Mouse (Mus musculus) intestine, embryonic 15.5 days (tissue): Measurements from ENCODE around the gene Ppp2r2c. TPM values are rescaled to one million over a fixed set of nuclear protein-coding genes. Genes with fewer than 3 reads are reported as not detected.
A peak's percentile ranks its signal among the peaks of the same experiment; 100 is the strongest.

ENCODE experiments used
- ATAC-seq: fragments of 200-750 bp; cut with Nextera tagmentation; 2 replicates; pipeline ENCODE4 v1.8.0; 2017; ENCODE audit warnings: moderate TSS enrichment, moderate library complexity
- H3K27ac ChIP-seq: fragments of 300-500 bp; sonication (generic); 2 replicates; pipeline ENCODE4 v1.5.1; 2015; ENCODE audit warnings: mild to moderate bottlenecking, inconsistent platforms
- H3K27me3 ChIP-seq: fragments of 300-500 bp; sonication (generic); replicated peaks from 2 replicates; pipeline ENCODE4 v1.6.1; 2015; ENCODE audit warnings: inconsistent platforms
- H3K36me3 ChIP-seq: fragments of 300-500 bp; sonication (generic); 2 replicates; pipeline ENCODE4 v1.6.1; 2015; ENCODE audit warnings: inconsistent platforms
- H3K4me1 ChIP-seq: fragments of 300-500 bp; sonication (generic); replicated peaks from 2 replicates; pipeline ENCODE4 v1.6.1; 2015; ENCODE audit warnings: inconsistent platforms
- H3K4me2 ChIP-seq: fragments of 300-500 bp; sonication (generic); replicated peaks from 2 replicates; pipeline ENCODE4 v1.6.1; 2015; ENCODE audit warnings: mild to moderate bottlenecking, inconsistent platforms
- H3K4me3 ChIP-seq: fragments of 300-500 bp; sonication (generic); replicated peaks from 2 replicates; pipeline ENCODE4 v1.5.1; 2015; ENCODE audit warnings: inconsistent platforms
- H3K9ac ChIP-seq: fragments of 300-500 bp; sonication (generic); 2 replicates; pipeline ENCODE4 v1.6.1; 2015; ENCODE audit warnings: inconsistent platforms
- H3K9me3 ChIP-seq: fragments of 300-500 bp; sonication (generic); 2 replicates; pipeline ENCODE4 v1.6.1; 2016; ENCODE audit warnings: inconsistent platforms
- WGBS: fragments of 180-500 bp; shearing (Covaris S2); methylation state at CpG from one replicate; pipeline ENCODE4 v1.1.7; 2015; 5-methylcytosine and 5-hydroxymethylcytosine counted together
- polyA plus RNA-seq: library from polyadenylated mRNA; unstranded; fragments of >200 nt; fragmentation: Nextera tagmentation; extraction: Ambion mirVana; gene quantifications from 2 replicates; pipeline ENCODE4 v1.2.1, GENCODE M21; 2015

Gene Ppp2r2c
- polyA plus RNA-seq, 1 experiment from 2014 or later: 0.89 TPM

- no peak for ATAC-seq
- no peaks in the 10 kb centered on the region for H3K36me3 ChIP-seq
- 84% methylated on average over 2 of the region's 2 CpGs for WGBS
- no peak overlapping the region for H3K4me3 ChIP-seq
- H3K4me2 ChIP-seq: no peak overlapping the region
- no peaks in the 10 kb centered on the region; the same call in 1 of the 2 replicates for H3K27me3 ChIP-seq
- H3K9me3 ChIP-seq: no peaks in the 10 kb centered on the region
- H3K9ac ChIP-seq: no peak overlapping the region
- H3K27ac ChIP-seq: no peak overlapping the region
- H3K4me1 ChIP-seq: no peaks in the 10 kb centered on the region
Measured at GRCm38 (mm10) chr5:36904131-36904530, 35.8 kb downstream of the Ppp2r2c start.

GRCm38 (mm10) chr5:36904703-36905102, 36.4 kb downstream of the Ppp2r2c start:
- no peak overlapping the region for H3K9ac ChIP-seq
- H3K9me3 ChIP-seq: no peaks in the 10 kb centered on the region
- H3K4me1 ChIP-seq: no peaks in the 10 kb centered on the region
- H3K4me3 ChIP-seq: no peak overlapping the region
- H3K36me3 ChIP-seq: no peaks in the 10 kb centered on the region
- 81% methylated on average over 9 of the region's 9 CpGs for WGBS
- no peak overlapping the region for H3K4me2 ChIP-seq
- H3K27me3 ChIP-seq: no peaks in the 10 kb centered on the region
- ATAC-seq: no peak
- H3K27ac ChIP-seq: no peak overlapping the region

- Histone ChIP-seq H3K27me3 (no peaks in the 10 kb centered on the region), H3K27ac (no peak overlapping the region), H3K4me1 (no peaks in the 10 kb centered on the region), H3K4me3 (no peak overlapping the region), H3K36me3 (no peaks in the 10 kb centered on the region), H3K9ac (no peak overlapping the region), H3K9me3 (no peaks in the 10 kb centered on the region), H3K4me2 (no peak overlapping the region)
- no peak for ATAC-seq
- 62% methylated on average over 8 of the region's 8 CpGs for WGBS
Measured at GRCm38 (mm10) chr5:36905216-36905615, 36.9 kb downstream of the Ppp2r2c start.

- Histone ChIP-seq H3K4me1 (no peaks in the 10 kb centered on the region), H3K36me3 (no peaks in the 10 kb centered on the region), H3K9me3 (no peaks in the 10 kb centered on the region), H3K4me3 (no peak overlapping the region), H3K4me2 (no peak overlapping the region), H3K27ac (no peak overlapping the region), H3K9ac (no peak overlapping the region), H3K27me3 (peaks cover 8% of the 10 kb centered on the region)
- WGBS: 46% methylated on average over 10 of the region's 10 CpGs
- peak; percentile 31; the same call in 1 of the 2 replicates for ATAC-seq
Measured at GRCm38 (mm10) chr5:36907695-36908094, 39.4 kb downstream of the Ppp2r2c start.

- Histone ChIP-seq H3K27me3 (peaks cover 10% of the 10 kb centered on the region), H3K27ac (no peak overlapping the region), H3K4me2 (no peak overlapping the region), H3K4me3 (no peak overlapping the region), H3K9ac (no peak overlapping the region), H3K36me3 (no peaks in the 10 kb centered on the region), H3K9me3 (no peaks in the 10 kb centered on the region), H3K4me1 (no peaks in the 10 kb centered on the region)
- ATAC-seq: no peak
- 80% methylated on average over 21 of the region's 21 CpGs for WGBS
Measured at GRCm38 (mm10) chr5:36909545-36909944, 41.2 kb downstream of the Ppp2r2c start.

GRCm38 (mm10) chr5:36910980-36911379, 42.7 kb downstream of the Ppp2r2c start:
- ATAC-seq: no peak

GRCm38 (mm10) chr5:36911759-36912352, 43.5 kb downstream of the Ppp2r2c start:
- no peak for ATAC-seq
- Histone ChIP-seq H3K4me3 (no peak overlapping the region), H3K36me3 (no peaks in the 10 kb centered on the region), H3K9ac (no peak overlapping the region), H3K4me2 (no peak overlapping the region), H3K27ac (no peak overlapping the region), H3K9me3 (no peaks in the 10 kb centered on the region), H3K4me1 (no peaks in the 10 kb centered on the region), H3K27me3 (peaks cover 10% of the 10 kb centered on the region)
- 60% methylated on average over 11 of the region's 11 CpGs for WGBS

More at GRCm38 (mm10) chr5:36910980-36911379, 42.7 kb downstream of the Ppp2r2c start:
- no peak overlapping the region for H3K4me3 ChIP-seq
- no peak overlapping the region for H3K4me2 ChIP-seq
- no peaks in the 10 kb centered on the region for H3K36me3 ChIP-seq
- no peak overlapping the region for H3K9ac ChIP-seq
- H3K27me3 ChIP-seq: peaks cover 10% of the 10 kb centered on the region
- no peaks in the 10 kb centered on the region for H3K4me1 ChIP-seq
- no peak overlapping the region for H3K27ac ChIP-seq
- no peaks in the 10 kb centered on the region for H3K9me3 ChIP-seq
- 19% methylated on average over 7 of the region's 7 CpGs for WGBS

- Histone ChIP-seq H3K4me3 (no peak overlapping the region), H3K9me3 (no peaks in the 10 kb centered on the region), H3K27me3 (peaks cover 10% of the 10 kb centered on the region), H3K4me1 (no peaks in the 10 kb centered on the region), H3K36me3 (no peaks in the 10 kb centered on the region), H3K9ac (no peak overlapping the region), H3K4me2 (no peak overlapping the region), H3K27ac (no peak overlapping the region)
- no peak for ATAC-seq
- 49% methylated on average over 14 of the region's 14 CpGs for WGBS
Measured at GRCm38 (mm10) chr5:36912602-36913310, 44.4 kb downstream of the Ppp2r2c start.

GRCm38 (mm10) chr5:36915256-36915655, 46.9 kb downstream of the Ppp2r2c start:
- Histone ChIP-seq H3K27ac (no peak overlapping the region), H3K4me3 (no peak overlapping the region), H3K36me3 (no peaks in the 10 kb centered on the region), H3K9ac (no peak overlapping the region), H3K9me3 (no peaks in the 10 kb centered on the region), H3K4me1 (no peaks in the 10 kb centered on the region), H3K4me2 (no peak overlapping the region), H3K27me3 (peaks cover 10% of the 10 kb centered on the region)
- ATAC-seq: no peak
- 65% methylated on average over 3 of the region's 3 CpGs for WGBS

GRCm38 (mm10) chr5:36916581-36916980, 48.3 kb downstream of the Ppp2r2c start:
- peaks cover 3% of the 10 kb centered on the region; the same call in 1 of the 2 replicates for H3K27me3 ChIP-seq
- no peak for ATAC-seq
- no peak overlapping the region for H3K4me2 ChIP-seq
- no peaks in the 10 kb centered on the region for H3K36me3 ChIP-seq
- 71% methylated on average over 4 of the region's 4 CpGs for WGBS
- H3K9ac ChIP-seq: no peak overlapping the region
- no peaks in the 10 kb centered on the region for H3K4me1 ChIP-seq
- no peak overlapping the region for H3K27ac ChIP-seq
- no peaks in the 10 kb centered on the region for H3K9me3 ChIP-seq
- H3K4me3 ChIP-seq: no peak overlapping the region

- Histone ChIP-seq H3K9ac (no peak overlapping the region), H3K4me2 (no peak overlapping the region), H3K4me3 (no peak overlapping the region), H3K36me3 (no peaks in the 10 kb centered on the region), H3K27ac (no peak overlapping the region), H3K4me1 (no peaks in the 10 kb centered on the region), H3K9me3 (no peaks in the 10 kb centered on the region), H3K27me3 (peaks cover 3% of the 10 kb centered on the region; the same call in 1 of the 2 replicates)
- WGBS: 77% methylated on average over 4 of the region's 4 CpGs
- no peak for ATAC-seq
Measured at GRCm38 (mm10) chr5:36917245-36917644, 48.9 kb downstream of the Ppp2r2c start.

GRCm38 (mm10) chr5:36918016-36918415, 49.7 kb downstream of the Ppp2r2c start:
- Histone ChIP-seq H3K27ac (no peak overlapping the region), H3K4me2 (no peak overlapping the region), H3K4me1 (no peaks in the 10 kb centered on the region), H3K9me3 (no peaks in the 10 kb centered on the region), H3K36me3 (no peaks in the 10 kb centered on the region), H3K9ac (no peak overlapping the region), H3K4me3 (no peak overlapping the region), H3K27me3 (no peaks in the 10 kb centered on the region)
- WGBS: 79% methylated on average over 7 of the region's 7 CpGs
- ATAC-seq: no peak

GRCm38 (mm10) chr5:36920072-36920471, 51.8 kb downstream of the Ppp2r2c start:
- no peak overlapping the region for H3K4me3 ChIP-seq
- no peaks in the 10 kb centered on the region for H3K9me3 ChIP-seq
- H3K9ac ChIP-seq: no peak overlapping the region
- H3K4me1 ChIP-seq: no peaks in the 10 kb centered on the region
- no peaks in the 10 kb centered on the region for H3K36me3 ChIP-seq
- no peak overlapping the region for H3K4me2 ChIP-seq
- no peaks in the 10 kb centered on the region for H3K27me3 ChIP-seq
- H3K27ac ChIP-seq: no peak overlapping the region
- 57% methylated on average over 1 of the region's 1 CpGs for WGBS
- ATAC-seq: no peak
